In the genomic region with DNA sequence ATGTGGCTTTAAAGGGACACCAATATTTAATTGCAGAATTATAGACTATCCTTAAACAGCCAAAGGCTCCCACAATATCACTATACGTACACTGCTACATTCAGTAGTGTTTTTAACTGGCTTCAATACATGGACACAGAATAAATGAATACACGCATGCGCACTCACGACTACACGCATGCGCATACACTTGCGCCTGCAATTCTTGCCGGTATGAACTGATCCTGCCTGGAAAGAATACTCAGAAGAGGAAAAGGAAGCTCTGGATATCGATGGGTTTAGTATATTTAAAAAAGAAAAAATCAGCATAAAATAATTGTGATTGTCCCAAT, we compare ENCODE assay signal across 9 mouse cellular contexts.
A peak's percentile ranks its signal among the peaks of the same experiment; 100 is the strongest.
DNase-seq lines count a peak whose midpoint lies in the region; ATAC-seq lines count a peak whose summit lies in the region.
"Had no signal": no experiment of that assay in that cellular context is flagged by ENCODE, and none has a peak within 500 bp of the region (broad histone marks: within the 10 kb centered on the region; RNA-seq: fewer than 3 reads in every experiment).

No protein-coding gene starts in this region.

- H3K9ac ChIP-seq in hindbrain, embryonic 11.5 days (ENCODE audit: low read depth, low read length): no peak overlapping the region
- H3K9ac ChIP-seq in kidney, embryonic 15.5 days: no peak overlapping the region
- H3K9ac ChIP-seq: heart, embryonic 15.5 days had no signal

- H3K36me3 ChIP-seq in hindbrain, embryonic 11.5 days (ENCODE audit: control insufficient read depth, insufficient read depth, low read length): no peaks in the 10 kb centered on the region
- H3K36me3 ChIP-seq in kidney, embryonic 15.5 days: no peaks in the 10 kb centered on the region
- H3K36me3 ChIP-seq: heart, embryonic 15.5 days had no signal

- peak overlapping the region; percentile 9; the same call in 1 of the 2 replicates for H3K4me2 ChIP-seq in hindbrain, embryonic 11.5 days (replicated peaks; ENCODE audit: low read depth, low read length)
- no peak overlapping the region for H3K4me2 ChIP-seq in kidney, embryonic 15.5 days
- H3K4me2 ChIP-seq: heart, embryonic 15.5 days had no signal

- 0 out of 2 replicates have a peak, but pooled peaks cover 2% of the 10 kb centered on the region for H3K4me1 ChIP-seq in hindbrain, embryonic 11.5 days (replicated peaks; ENCODE audit: control insufficient read depth, insufficient read depth, low read length)
- peaks cover 41% of the 10 kb centered on the region for H3K4me1 ChIP-seq in kidney, embryonic 15.5 days

- no peak for ATAC-seq in cerebellum, adult (ENCODE audit: insufficient number of reproducible peaks, low FRiP score, low TSS enrichment)
- 0 out of 2 replicates have a peak, but pooled peaks have one; percentile 34 for ATAC-seq in hindbrain, embryonic 11.5 days (ENCODE audit: low FRiP score)
- no peak for ATAC-seq in kidney, embryonic 15.5 days (replicated peaks; ENCODE audit: low FRiP score)

- H3K4me3 ChIP-seq in hindbrain, embryonic 11.5 days (ENCODE audit: low read depth, low read length): no peak overlapping the region
- H3K4me3 ChIP-seq in kidney, embryonic 15.5 days (replicated peaks): no peak overlapping the region
- H3K4me3 ChIP-seq: heart, embryonic 15.5 days had no signal

- WGBS in hindbrain, embryonic 11.5 days: 78% methylated on average over 9 of the region's 9 CpGs
- WGBS in kidney, embryonic 15.5 days: 91% methylated on average over 9 of the region's 9 CpGs

- H3K9me3 ChIP-seq in hindbrain, embryonic 11.5 days (ENCODE audit: control insufficient read depth, low read length): no peaks in the 10 kb centered on the region
- no peaks in the 10 kb centered on the region for H3K9me3 ChIP-seq in kidney, embryonic 15.5 days (replicated peaks)
- H3K9me3 ChIP-seq: heart, embryonic 15.5 days had no signal

- DNase-seq in cerebellum, adult 11-12 months: peak; percentile 27
- no peak for DNase-seq in hindbrain, embryonic 11.5 days (ENCODE audit: low spot score)
- peak; percentile 85 to 86 for DNase-seq in left cerebral cortex, postnatal 36 days (ENCODE audit: low spot score in 2 of 2)
- peak; percentile 92 for DNase-seq in right cerebral cortex, adult 2 months (ENCODE audit: low spot score in 2 of 2)
- DNase-seq in kidney, postnatal 25 days: no peak
- DNase-seq in liver: no peak

- H3K27ac ChIP-seq in hindbrain, embryonic 11.5 days (ENCODE audit: low read depth, low read length): no peak overlapping the region
- no peak overlapping the region for H3K27ac ChIP-seq in kidney, embryonic 15.5 days

- intact Hi-C loops in left cerebral cortex, postnatal 36 days (cut with DNase I): loop anchor here (5.0 kb wide), 1 partner anchor 153 kb away; no protein-coding TSS in a partner anchor

- H3K27me3 ChIP-seq in hindbrain, embryonic 11.5 days (ENCODE audit: control insufficient read depth, insufficient read depth, low read length): peaks cover 6% of the 10 kb centered on the region
- H3K27me3 ChIP-seq in kidney, embryonic 15.5 days: peaks cover 12% of the 10 kb centered on the region; the same call in 1 of the 2 replicates

Comparison
In these comparisons a context has a peak if more than half of its experiments do, and no peak if none do; other contexts are left out.
1. DNase-seq: peak in cerebellum, adult 11-12 months (single experiment), left cerebral cortex, postnatal 36 days (2 of 2) and right cerebral cortex, adult 2 months (2 of 2); none in hindbrain, embryonic 11.5 days (single experiment), kidney, postnatal 25 days (0 of 2) and liver (single experiment).